Mouse (Mus musculus) splenic B cell, adult 2 months (primary cell): ENCODE results near the gene Olfr750.

Source experiments
- DNase-seq: peaks from one replicate; pipeline ENCODE4 v3.0.0-alpha.2; 2011; ENCODE audit warnings: low read depth, low spot score
- H3K27me3 ChIP-seq: 2 replicates; pipeline ENCODE4 v1.6.1; 2012; ENCODE audit warnings: mild to moderate bottlenecking, low read length, moderate library complexity, mixed read lengths; ENCODE audit not compliant: control insufficient read depth, poor library complexity, insufficient read depth, severe bottlenecking
- H3K36me3 ChIP-seq: 2 replicates; pipeline ENCODE4 v1.6.1; 2012; ENCODE audit warnings: mild to moderate bottlenecking, low read length, moderate library complexity, mixed read lengths; ENCODE audit not compliant: control insufficient read depth, poor library complexity, insufficient read depth, severe bottlenecking

The Olfr750 gene

DNA sequence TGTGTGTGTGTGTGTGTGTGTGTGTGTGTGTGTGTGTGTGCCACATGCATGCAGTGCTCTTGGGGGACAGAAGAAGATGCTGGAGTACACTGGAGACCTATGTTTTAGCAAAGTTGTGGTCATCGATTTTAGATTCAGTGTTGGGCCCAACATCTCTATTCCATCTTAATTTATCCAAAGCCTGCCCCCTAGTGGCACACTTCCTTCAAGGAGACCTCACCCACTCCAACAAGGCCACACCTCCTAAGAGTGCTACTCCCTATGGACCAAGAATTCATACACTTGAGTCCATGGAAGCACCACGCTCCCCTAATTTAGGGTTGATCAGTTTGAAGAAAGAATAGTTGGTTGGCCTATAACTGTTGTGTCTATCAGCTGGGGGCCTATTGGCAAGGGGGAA, 4.6 kb downstream of the Olfr750 start:
- Histone ChIP-seq H3K27me3 (no peaks in the 10 kb centered on the region), H3K36me3 (no peaks in the 10 kb centered on the region)
- peak; percentile 80 for DNase-seq

DNA sequence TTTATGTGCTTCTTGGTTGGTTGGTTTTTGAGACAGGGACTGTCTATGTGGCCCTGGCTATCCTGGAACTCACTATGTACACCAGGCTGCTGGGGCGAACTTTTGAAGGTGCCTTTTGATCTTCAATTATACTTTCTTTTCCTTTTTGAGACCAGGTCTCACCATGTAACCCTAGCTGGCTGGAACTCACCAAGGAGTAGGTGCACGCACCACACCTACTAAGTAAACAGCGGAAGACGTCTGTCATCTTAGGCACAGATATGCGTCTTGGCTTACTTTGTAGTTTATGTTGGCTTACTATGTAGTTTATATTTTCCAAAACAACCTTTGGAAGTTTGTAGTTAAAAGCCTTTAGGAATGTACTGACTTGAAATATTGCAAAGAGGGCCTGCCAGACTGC, 5.3 kb downstream of the Olfr750 start:
- no peak for DNase-seq
- H3K36me3 ChIP-seq, result no peaks in the 10 kb centered on the region
- H3K27me3 ChIP-seq, result no peaks in the 10 kb centered on the region

DNA sequence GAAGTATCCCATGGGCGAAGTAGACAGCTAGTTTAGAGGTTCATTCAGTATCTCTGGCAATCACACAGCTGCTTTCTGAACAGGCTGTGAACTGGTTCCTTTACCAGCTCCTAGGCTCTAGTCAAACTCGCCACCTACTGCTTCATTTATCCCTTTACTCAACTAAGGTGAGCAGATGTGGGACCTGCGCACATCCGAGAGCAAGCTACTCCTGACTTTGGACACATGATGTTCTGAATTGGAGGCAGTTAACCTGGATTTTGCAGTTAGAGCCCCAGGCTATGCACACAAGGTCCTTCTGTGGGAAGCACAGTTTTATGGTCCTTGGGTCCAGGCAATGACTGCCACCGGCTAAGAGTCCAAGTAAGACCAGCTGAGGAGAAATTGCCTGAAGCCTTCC, 13.5 kb downstream of the Olfr750 start:
- no peak for DNase-seq
- Histone ChIP-seq H3K27me3 (no peaks in the 10 kb centered on the region), H3K36me3 (no peaks in the 10 kb centered on the region)

GRCm38 (mm10) chr14:51057401-51057831, 16.8 kb downstream of the Olfr750 start, which contains the start of gene Rnase12:
TSS of gene Rnase12 (minus strand) at chr14:51057661.
- Histone ChIP-seq H3K36me3 (no peaks in the 10 kb centered on the region), H3K27me3 (no peaks in the 10 kb centered on the region)
- peak; percentile 40 for DNase-seq

DNA sequence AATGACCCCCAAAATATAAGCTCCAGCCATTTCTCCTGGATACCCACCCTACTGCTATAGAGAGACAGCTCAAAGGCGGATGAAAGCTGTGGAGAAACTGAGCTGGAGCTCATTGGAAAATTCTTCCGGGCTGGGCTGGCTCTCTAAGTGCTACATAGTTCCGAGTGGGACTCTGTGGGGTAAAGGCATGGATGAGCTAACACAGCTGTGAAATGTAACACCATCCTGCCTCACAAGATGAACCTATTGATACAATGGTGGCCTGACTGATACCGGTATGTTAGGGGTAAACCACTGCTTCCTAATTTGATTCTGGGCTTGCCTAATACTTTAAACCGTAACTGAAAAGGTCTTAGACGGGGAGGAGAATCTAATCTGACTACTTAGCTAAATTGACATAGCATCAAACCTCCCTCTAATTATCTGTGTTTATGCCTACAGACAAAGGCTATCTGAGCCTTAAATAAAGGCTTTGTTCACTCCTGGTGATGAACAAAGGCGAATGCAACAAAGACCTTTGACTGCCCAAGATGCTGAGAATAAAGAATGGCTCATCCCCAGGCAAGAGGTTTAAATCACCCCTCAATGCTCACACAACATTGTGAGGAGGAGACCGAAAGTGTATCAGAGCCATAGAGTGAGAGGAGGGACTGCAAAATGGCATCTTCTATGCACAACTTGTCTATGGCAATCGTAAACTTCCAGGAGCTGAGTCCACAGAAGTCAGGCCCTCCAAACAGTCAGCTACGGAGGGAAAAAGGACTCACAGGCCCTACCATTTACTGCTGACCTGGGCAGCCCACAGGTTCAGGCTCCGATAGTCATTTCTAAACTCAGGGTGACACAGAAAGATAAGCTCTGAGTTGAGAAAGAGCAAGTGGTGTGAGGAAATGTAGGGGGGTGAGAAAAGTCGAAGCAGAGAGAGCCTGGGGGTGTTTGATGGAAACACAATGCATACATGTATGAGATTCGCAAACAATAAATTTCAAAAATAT, 19.7 kb downstream of the Olfr750 start:
- H3K36me3 ChIP-seq, result no peaks in the 10 kb centered on the region
- no peak for DNase-seq
- no peaks in the 10 kb centered on the region for H3K27me3 ChIP-seq

GRCm38 (mm10) chr14:51053176-51053575, 21.1 kb downstream of the Olfr750 start:
- no peaks in the 10 kb centered on the region for H3K36me3 ChIP-seq
- H3K27me3 ChIP-seq, result no peaks in the 10 kb centered on the region
- no peak for DNase-seq

DNA sequence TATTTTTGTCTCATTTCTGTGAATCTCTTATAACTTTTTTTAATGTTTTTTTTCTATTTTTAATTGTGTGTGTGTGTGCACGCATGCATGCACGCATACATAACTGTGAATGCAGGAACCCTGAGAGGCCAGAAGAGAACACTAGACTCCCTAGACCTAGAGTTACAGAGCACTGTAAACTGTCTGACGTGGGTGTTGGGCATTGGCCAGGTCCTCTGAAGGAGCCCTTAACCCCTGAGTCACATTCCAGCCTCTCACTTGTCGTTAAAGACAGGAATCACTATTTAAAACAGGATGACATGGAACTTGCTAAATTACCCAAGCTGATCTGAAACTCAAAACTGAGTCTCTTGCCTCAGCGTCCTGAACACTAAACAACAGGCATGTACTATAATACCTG, 22.3 kb downstream of the Olfr750 start:
- DNase-seq, result no peak
- H3K27me3 ChIP-seq, result no peaks in the 10 kb centered on the region
- no peaks in the 10 kb centered on the region for H3K36me3 ChIP-seq

DNA sequence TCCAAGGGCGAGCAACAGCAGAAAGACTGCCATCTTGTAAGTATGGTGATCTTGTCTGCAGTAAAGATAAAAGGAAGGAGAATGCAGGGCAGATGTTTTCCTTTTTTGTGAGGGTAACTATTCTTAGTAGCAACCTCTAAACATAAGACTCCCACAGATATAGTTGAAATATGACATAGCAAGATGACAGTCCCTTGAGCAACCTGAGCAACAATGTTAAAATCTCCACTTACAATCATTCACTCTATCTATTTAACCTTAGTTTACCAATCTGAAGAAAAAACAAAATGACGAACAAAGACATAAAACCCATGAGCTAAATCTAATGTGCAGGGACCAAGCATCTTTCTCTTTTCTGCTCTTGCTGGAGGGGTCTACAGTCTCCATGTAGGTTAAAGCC, 24.2 kb downstream of the Olfr750 start, which contains the start of gene Rnase11:
Rnase11 (minus strand) TSS at position 101 of the 400 bp plus-strand sequence.
- H3K27me3 ChIP-seq, result no peaks in the 10 kb centered on the region
- no peak for DNase-seq
- H3K36me3 ChIP-seq, result no peaks in the 10 kb centered on the region

DNA sequence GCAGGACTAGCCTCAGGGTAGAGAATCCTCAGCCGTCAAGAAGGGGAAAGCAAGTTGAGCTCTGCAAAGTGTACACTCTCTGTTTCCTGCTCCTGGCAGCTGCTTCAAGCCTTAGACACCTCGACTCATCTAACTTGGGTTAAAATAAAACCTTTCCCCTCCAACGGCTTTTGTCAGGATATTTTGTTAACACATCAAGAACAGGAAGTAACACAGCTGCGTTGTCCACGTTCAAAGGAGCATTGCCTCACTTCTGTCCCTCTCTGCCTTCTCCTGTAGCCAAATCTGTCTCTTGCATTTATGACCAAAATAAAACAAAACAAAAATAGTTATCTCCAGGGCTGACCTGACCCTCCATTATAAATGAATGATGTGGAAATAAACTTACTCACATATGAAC, 26.4 kb downstream of the Olfr750 start:
- no peak for DNase-seq
- Histone ChIP-seq H3K36me3 (no peaks in the 10 kb centered on the region), H3K27me3 (no peaks in the 10 kb centered on the region)

DNA sequence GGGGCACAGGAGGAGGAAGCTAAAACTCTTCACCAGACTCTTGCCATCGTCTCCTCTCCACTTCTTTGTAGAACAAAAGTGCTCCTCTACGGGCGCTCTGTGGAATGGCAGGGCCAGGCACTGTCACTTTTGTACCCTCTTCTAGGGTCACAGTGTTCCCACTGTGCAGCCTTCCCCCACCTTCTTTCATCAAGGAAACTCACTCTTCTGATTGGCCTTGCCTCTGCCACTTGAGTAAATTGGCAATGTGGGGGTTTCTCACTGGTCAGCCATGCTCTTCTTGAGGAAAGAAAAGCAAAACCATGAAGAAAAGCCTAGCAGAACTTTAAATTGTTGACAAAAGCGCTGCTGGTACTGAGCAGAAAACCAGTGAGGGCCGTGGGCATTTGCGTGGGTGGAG, 32.5 kb downstream of the Olfr750 start, which contains the start of gene Rnase9:
Rnase9 (minus strand) TSS at position 101 of the 400 bp plus-strand sequence.
- H3K27me3 ChIP-seq, result no peaks in the 10 kb centered on the region

GRCm38 (mm10) chr14:51036214-51036613, 38.0 kb downstream of the Olfr750 start:
- DNase-seq, result no peak
- no peaks in the 10 kb centered on the region for H3K36me3 ChIP-seq
- H3K27me3 ChIP-seq, result no peaks in the 10 kb centered on the region

More for the DNA sequence above, 32.5 kb downstream of the Olfr750 start, which contains the start of gene Rnase9:
- H3K36me3 ChIP-seq, result no peaks in the 10 kb centered on the region
- DNase-seq, result no peak

DNA sequence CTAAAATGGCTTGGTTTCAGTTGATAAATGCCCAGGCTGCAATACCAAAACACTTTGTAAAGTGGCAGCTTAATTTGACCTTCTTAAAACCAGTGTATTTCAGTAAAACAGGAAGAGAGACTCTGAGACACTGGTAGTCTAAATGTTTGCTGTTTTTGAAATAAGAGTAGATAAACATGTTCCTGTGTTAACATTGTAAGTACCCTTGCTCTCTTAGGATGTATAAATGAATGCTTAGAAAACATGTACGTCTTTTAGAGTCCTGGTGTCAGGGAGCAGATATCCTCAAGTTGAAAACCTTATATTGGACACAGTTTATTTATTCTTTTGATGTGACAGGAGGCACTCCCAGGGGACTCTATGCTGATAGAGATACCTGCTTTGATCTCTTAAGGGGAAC, 39.0 kb downstream of the Olfr750 start:
- H3K36me3 ChIP-seq, result no peaks in the 10 kb centered on the region
- no peak for DNase-seq
- no peaks in the 10 kb centered on the region for H3K27me3 ChIP-seq

GRCm38 (mm10) chr14:51027387-51028155, 46.7 kb downstream of the Olfr750 start:
- Histone ChIP-seq H3K36me3 (no peaks in the 10 kb centered on the region), H3K27me3 (no peaks in the 10 kb centered on the region)
- no peak for DNase-seq

GRCm38 (mm10) chr14:51026391-51027133, 47.7 kb downstream of the Olfr750 start:
- H3K36me3 ChIP-seq, result no peaks in the 10 kb centered on the region
- no peaks in the 10 kb centered on the region for H3K27me3 ChIP-seq
- peak; percentile 92 for DNase-seq
